Mouse (Mus musculus): ENCODE results near the gene Il22.
"Not testable (repeated sequence)": the region's sequence is repeated elsewhere in the genome, so short reads cannot be mapped to it uniquely, and the experiment has no call there.

DNA sequence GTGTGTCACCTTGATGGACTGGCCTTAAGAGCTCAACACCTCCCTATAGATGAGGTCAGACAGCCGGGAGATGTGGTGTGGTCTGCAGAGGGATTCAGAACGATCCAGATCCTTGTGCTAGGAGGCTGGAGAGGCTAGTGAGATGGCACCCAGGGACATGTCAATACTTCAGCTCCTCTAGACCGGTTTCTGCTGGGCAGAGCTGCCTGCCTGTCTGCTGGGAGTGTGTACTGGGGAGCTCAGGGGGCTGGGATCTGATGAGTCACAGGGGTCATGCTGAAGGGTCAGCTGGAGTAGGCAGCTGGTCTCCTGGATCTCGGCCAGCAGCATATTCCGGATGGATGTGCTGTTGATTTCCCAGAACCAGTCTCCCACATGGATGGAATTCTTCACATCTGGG lies 27.9 kb downstream of the Il22 start:
- TF ChIP-seq CTCF, EP300 (IDR thresholded peaks at IDR 0.05; ENCODE audit: low read depth): not testable (repeated sequence)
